Mouse (Mus musculus) layer of hippocampus, adult 8-10 months (tissue): ENCODE data around the gene Pbx1. TPM values are rescaled to one million over a fixed set of nuclear protein-coding genes. Genes with fewer than 3 reads are reported as not detected.

Experiments used
- DNase-seq, 2 experiments: peaks; one replicate each; pipeline ENCODE4 v3.0.0; 2022; ENCODE audit warnings: low spot score in 2 of 2
- total RNA-seq, 4 experiments: library from RNA; stranded (reverse); gene quantifications; 2 replicates each; pipeline ENCODE4 v1.2.4; 2022

The Pbx1 gene
- total RNA-seq, 4 experiments from 2014 or later = 117 to 134 (median 122) TPM

- DNase-seq = no peak
These were observed 160.0 kb downstream of the Pbx1 start for GRCm38 (mm10) chr1:168272091-168272490.

GRCm38 (mm10) chr1:168271207-168271606, 160.9 kb downstream of the Pbx1 start:
- DNase-seq = no peak

GRCm38 (mm10) chr1:168268751-168269623, 163.1 kb downstream of the Pbx1 start:
- no peak for DNase-seq

GRCm38 (mm10) chr1:168268224-168268623, 163.8 kb downstream of the Pbx1 start:
- DNase-seq = no peak

GRCm38 (mm10) chr1:168265594-168266390, 166.3 kb downstream of the Pbx1 start:
- no peak for DNase-seq

GRCm38 (mm10) chr1:168265090-168265489, 167.0 kb downstream of the Pbx1 start:
- no peak for DNase-seq

- no peak for DNase-seq
These were observed 171.7 kb downstream of the Pbx1 start for GRCm38 (mm10) chr1:168260391-168260790.

- DNase-seq = no peak
These were observed 173.2 kb downstream of the Pbx1 start for GRCm38 (mm10) chr1:168258856-168259255.

- DNase-seq = no peak
These were observed 176.6 kb downstream of the Pbx1 start for GRCm38 (mm10) chr1:168255347-168255908.

GRCm38 (mm10) chr1:168246968-168247724, 184.9 kb downstream of the Pbx1 start:
- DNase-seq = no peak

GRCm38 (mm10) chr1:168245539-168245938, 186.5 kb downstream of the Pbx1 start:
- DNase-seq = peak in 1 of 2 experiments; percentile 35

GRCm38 (mm10) chr1:168243759-168244158, 188.3 kb downstream of the Pbx1 start:
- DNase-seq = no peak

GRCm38 (mm10) chr1:168243068-168243467, 189.0 kb downstream of the Pbx1 start:
- DNase-seq = no peak

GRCm38 (mm10) chr1:168241316-168241715, 190.8 kb downstream of the Pbx1 start:
- DNase-seq = no peak

GRCm38 (mm10) chr1:168240846-168241245, 191.2 kb downstream of the Pbx1 start:
- DNase-seq = peak; percentile 72 to 74

- DNase-seq = no peak
These were observed 191.7 kb downstream of the Pbx1 start for GRCm38 (mm10) chr1:168240386-168240785.

GRCm38 (mm10) chr1:168236101-168236500, 196.0 kb downstream of the Pbx1 start:
- DNase-seq = no peak

GRCm38 (mm10) chr1:168234355-168234754, 197.7 kb downstream of the Pbx1 start:
- DNase-seq = no peak

GRCm38 (mm10) chr1:168233182-168233581, 198.9 kb downstream of the Pbx1 start:
- DNase-seq = no peak

GRCm38 (mm10) chr1:168231548-168232429, 200.3 kb downstream of the Pbx1 start:
- DNase-seq = no peak
